Mouse (Mus musculus): ENCODE data around the gene Serpinb6b.

GRCm38 (mm10) chr13:33006555-33006954 lies 41.5 kb downstream of the Serpinb6b start:
- TF ChIP-seq CTCF (IDR thresholded peaks at IDR 0.05; ENCODE audit: borderline replicate concordance, extremely low read depth, insufficient read depth, insufficient read length) (no peak), POLR2A (IDR thresholded peaks at IDR 0.05; ENCODE audit: borderline replicate concordance, extremely low read depth, insufficient read depth, insufficient read length, poor library complexity, severe bottlenecking) (no peak)

All from brain, embryonic 14.5 days (tissue).